Mouse (Mus musculus): ENCODE measurements around the gene Gdf7. TPM values are rescaled to one million over a fixed set of nuclear protein-coding genes. Genes with fewer than 3 reads are reported as not detected.

The Gdf7 gene
- polyA plus RNA-seq, 1 experiment, result 0.98 TPM

DNA sequence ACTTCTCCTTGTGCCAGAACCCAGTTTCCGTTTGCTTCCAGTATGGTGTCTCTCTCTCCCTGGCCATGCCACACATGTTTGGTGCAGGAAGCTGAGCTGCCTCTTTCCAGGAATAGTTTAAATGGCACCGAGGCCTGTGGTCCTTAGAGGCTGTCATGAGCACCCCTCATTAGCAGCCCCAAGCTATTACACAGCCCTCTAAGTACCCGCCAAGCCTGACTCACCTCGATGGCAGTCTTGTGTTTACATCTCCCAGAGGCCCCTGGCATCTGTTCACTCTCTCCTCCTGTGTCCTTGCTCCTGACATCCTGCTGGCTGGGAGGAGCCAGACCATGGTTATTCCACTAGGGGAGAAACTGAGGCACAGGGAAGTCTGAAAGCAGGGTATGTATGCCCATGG, 36.7 kb upstream of the Gdf7 start:
- peak; percentile 50 for DNase-seq (ENCODE audit: low read depth)
- TF ChIP-seq CTCF (IDR thresholded peaks at IDR 0.05; ENCODE audit: borderline replicate concordance, extremely low read depth, insufficient read depth, insufficient read length) (no peak), POLR2A (IDR thresholded peaks at IDR 0.05; ENCODE audit: borderline replicate concordance, extremely low read depth, insufficient read depth, insufficient read length, poor library complexity, severe bottlenecking) (no peak)

DNA sequence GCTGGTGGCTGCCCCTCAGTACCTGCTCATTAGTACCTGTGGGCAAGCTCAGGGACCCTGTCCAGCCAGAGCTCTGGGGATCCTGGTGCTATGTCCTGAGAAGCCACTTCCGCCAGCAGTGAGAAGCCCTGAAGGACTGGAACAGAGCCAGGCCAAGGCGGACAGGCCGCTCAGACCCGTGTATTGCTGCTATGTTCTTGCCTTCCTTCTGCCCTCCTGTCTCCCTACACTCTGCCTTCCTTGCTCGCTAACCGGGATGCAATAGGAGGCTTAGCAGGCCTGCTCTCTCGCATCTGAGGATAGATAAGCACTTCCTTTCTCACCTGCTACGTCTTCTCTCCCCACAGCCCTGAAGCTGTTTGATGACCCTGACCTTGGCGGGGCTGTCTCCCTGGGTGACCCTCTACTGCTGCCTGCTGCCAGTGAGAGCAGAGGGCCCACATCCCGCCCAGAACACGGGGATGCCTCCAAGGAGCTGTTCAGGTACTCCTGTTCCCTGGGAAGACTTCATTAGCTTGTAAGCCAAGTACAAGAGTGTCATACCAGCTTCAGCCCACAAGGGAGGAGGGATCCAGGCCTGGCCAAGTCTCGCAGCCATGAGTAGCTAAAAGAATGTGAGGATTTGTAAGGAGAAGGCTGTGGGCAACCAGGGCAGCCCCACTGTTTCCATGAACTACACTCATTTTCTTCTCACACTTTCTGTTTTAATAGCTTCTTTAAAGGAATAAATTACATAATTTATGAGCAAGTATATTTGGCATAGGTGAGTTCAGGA, 35.7 kb upstream of the Gdf7 start:
- TF ChIP-seq CTCF (IDR thresholded peaks at IDR 0.05; ENCODE audit: borderline replicate concordance, extremely low read depth, insufficient read depth, insufficient read length), result no peak; the same call in 1 of the 2 replicates
- no peak for TF ChIP-seq POLR2A (IDR thresholded peaks at IDR 0.05; ENCODE audit: borderline replicate concordance, extremely low read depth, insufficient read depth, insufficient read length, poor library complexity, severe bottlenecking)
- peak; percentile 27 for DNase-seq (ENCODE audit: low read depth)

- DNase-seq (ENCODE audit: low read depth), result no peak
- TF ChIP-seq CTCF (IDR thresholded peaks at IDR 0.05; ENCODE audit: borderline replicate concordance, extremely low read depth, insufficient read depth, insufficient read length) (no peak), POLR2A (IDR thresholded peaks at IDR 0.05; ENCODE audit: borderline replicate concordance, extremely low read depth, insufficient read depth, insufficient read length, poor library complexity, severe bottlenecking) (no peak)
Measured at GRCm38 (mm10) chr12:8336601-8337285, 35.0 kb upstream of the Gdf7 start.

DNA sequence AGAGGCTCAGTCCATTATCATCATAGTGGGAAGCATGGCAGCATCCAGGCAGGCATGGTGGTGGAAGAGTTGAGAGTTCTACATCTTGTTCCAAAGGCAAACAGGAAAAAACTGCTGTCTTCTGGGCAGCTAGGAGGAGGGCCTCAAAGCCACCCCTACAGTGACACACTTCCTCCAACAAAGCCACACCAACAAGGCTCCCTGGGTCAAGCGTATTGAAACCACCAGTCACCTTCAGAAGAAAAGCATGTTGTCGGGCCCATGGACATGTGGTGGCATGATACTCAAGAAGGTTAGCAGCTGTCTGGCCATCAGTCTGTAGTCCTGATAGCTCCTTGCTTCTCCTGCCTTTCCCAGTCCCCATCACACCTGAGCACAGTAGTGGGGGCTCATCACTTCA, 33.7 kb upstream of the Gdf7 start:
- TF ChIP-seq POLR2A (IDR thresholded peaks at IDR 0.05; ENCODE audit: borderline replicate concordance, extremely low read depth, insufficient read depth, insufficient read length, poor library complexity, severe bottlenecking), result no peak
- no peak for TF ChIP-seq CTCF (IDR thresholded peaks at IDR 0.05; ENCODE audit: borderline replicate concordance, extremely low read depth, insufficient read depth, insufficient read length)
- no peak for DNase-seq (ENCODE audit: low read depth)

- DNase-seq (ENCODE audit: low read depth), result no peak
- TF ChIP-seq CTCF (IDR thresholded peaks at IDR 0.05; ENCODE audit: borderline replicate concordance, extremely low read depth, insufficient read depth, insufficient read length) (no peak), POLR2A (IDR thresholded peaks at IDR 0.05; ENCODE audit: borderline replicate concordance, extremely low read depth, insufficient read depth, insufficient read length, poor library complexity, severe bottlenecking) (no peak)
Measured at GRCm38 (mm10) chr12:8334261-8334660, 32.5 kb upstream of the Gdf7 start.

GRCm38 (mm10) chr12:8333617-8334016, 31.9 kb upstream of the Gdf7 start:
- no peak for DNase-seq (ENCODE audit: low read depth)
- TF ChIP-seq CTCF (IDR thresholded peaks at IDR 0.05; ENCODE audit: borderline replicate concordance, extremely low read depth, insufficient read depth, insufficient read length) (no peak), POLR2A (IDR thresholded peaks at IDR 0.05; ENCODE audit: borderline replicate concordance, extremely low read depth, insufficient read depth, insufficient read length, poor library complexity, severe bottlenecking) (no peak)

GRCm38 (mm10) chr12:8332174-8332542, 30.4 kb upstream of the Gdf7 start:
- DNase-seq (ENCODE audit: low read depth), result peak; percentile 43
- TF ChIP-seq CTCF (IDR thresholded peaks at IDR 0.05; ENCODE audit: borderline replicate concordance, extremely low read depth, insufficient read depth, insufficient read length), result no peak

GRCm38 (mm10) chr12:8331489-8332173, 29.9 kb upstream of the Gdf7 start:
- TF ChIP-seq CTCF (IDR thresholded peaks at IDR 0.05; ENCODE audit: borderline replicate concordance, extremely low read depth, insufficient read depth, insufficient read length) (no peak), POLR2A (IDR thresholded peaks at IDR 0.05; ENCODE audit: borderline replicate concordance, extremely low read depth, insufficient read depth, insufficient read length, poor library complexity, severe bottlenecking) (no peak)
- DNase-seq (ENCODE audit: low read depth), result peak; percentile 63

DNA sequence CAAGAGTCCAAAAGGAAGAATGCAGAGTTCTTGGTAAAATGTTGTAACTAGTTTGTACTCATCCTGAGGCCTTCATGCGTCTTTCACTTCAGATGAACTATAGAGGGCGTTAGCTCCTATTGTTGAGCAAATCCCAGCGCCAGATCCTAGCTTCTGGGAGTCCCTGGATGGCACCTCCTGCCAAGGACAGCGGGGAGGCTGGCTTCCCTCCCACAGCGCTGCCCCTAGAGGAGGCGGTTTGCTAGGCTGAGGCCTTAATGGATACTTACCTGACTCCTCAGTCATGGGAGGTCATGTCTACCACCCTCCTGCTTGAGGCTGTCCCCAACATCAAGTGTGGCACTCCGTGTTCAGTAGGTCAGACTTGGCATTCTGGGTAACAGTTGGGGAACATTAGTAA, 27.5 kb upstream of the Gdf7 start:
- no peak for TF ChIP-seq CTCF (IDR thresholded peaks at IDR 0.05; ENCODE audit: borderline replicate concordance, extremely low read depth, insufficient read depth, insufficient read length)
- TF ChIP-seq POLR2A (IDR thresholded peaks at IDR 0.05; ENCODE audit: borderline replicate concordance, extremely low read depth, insufficient read depth, insufficient read length, poor library complexity, severe bottlenecking), result no peak
- no peak for DNase-seq (ENCODE audit: low read depth)

DNA sequence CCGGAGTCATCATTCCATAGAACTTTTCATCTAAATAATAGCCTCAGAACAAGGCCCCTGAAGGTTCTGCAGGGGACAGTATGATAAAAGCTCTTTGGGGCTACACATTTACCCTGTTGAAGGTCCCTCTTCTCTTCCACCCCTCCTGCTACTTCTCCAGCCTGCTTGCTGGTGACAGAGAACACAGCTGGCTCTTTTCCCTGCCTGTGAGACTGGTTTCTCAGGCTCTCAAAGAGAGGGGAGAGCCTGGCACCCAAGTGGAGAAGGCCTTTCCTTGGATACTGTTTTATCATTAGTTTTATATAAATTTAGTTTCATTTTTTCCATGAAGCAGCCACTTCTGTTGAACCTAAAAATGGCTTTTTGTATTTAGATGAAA, 25.9 kb upstream of the Gdf7 start:
- TF ChIP-seq CTCF (IDR thresholded peaks at IDR 0.05; ENCODE audit: borderline replicate concordance, extremely low read depth, insufficient read depth, insufficient read length), result no peak
- TF ChIP-seq POLR2A (IDR thresholded peaks at IDR 0.05; ENCODE audit: borderline replicate concordance, extremely low read depth, insufficient read depth, insufficient read length, poor library complexity, severe bottlenecking), result no peak
- DNase-seq (ENCODE audit: low read depth), result peak; percentile 71

DNA sequence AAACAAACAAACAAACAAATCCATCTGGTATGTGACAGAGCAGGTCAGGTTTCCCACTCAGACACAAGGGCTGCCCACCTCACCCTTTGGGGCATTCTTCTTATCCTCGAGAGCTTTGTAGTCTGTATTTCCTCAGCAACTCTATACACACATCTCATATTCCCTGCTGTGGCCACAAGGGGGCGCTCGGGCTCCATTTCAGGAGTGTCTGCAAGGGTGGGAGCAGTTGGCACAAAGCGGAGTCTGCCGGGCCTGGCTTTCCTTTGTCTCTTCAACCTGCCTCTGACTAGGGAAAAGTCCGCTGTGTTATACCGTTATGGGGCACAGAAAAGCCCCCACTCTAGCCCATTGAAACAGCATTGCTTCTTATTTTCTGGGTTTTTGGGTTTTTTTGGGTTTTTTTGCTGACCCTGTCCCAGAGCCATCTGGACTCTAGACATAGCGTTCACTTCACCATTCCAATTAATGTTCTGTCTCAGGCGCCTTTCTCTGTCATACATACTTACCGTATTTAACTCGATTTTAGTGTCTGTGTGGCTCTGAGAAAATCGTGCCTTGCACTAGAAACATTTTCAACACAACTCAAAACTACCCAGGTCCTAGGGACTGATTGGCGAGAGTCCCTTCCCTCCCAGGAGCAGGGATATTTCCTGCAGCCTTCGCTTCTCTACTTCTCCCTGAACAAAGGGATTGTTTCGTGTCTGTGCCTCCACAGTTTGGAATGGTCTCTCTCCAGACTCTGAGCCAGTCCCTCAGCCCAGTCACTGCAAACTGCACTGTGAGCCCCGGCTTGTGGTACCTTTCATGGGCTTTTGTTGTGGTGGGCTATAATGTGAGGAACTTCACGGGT, 25.3 kb upstream of the Gdf7 start:
- peak; percentile 97 for DNase-seq (ENCODE audit: low read depth)
- TF ChIP-seq POLR2A (IDR thresholded peaks at IDR 0.05; ENCODE audit: borderline replicate concordance, extremely low read depth, insufficient read depth, insufficient read length, poor library complexity, severe bottlenecking), result no peak; the same call in 1 of the 2 replicates
- peak; percentile 96 for TF ChIP-seq CTCF (IDR thresholded peaks at IDR 0.05; ENCODE audit: borderline replicate concordance, extremely low read depth, insufficient read depth, insufficient read length)
